Mouse (Mus musculus): Measurements from ENCODE around the gene Rpl14. TPM values are rescaled to one million over a fixed set of nuclear protein-coding genes. Genes with fewer than 3 reads are reported as not detected.

Gene Rpl14
- total and polyA plus RNA-seq, 3 experiments: 1,081 to 2,026 (median 1,346) TPM

DNA sequence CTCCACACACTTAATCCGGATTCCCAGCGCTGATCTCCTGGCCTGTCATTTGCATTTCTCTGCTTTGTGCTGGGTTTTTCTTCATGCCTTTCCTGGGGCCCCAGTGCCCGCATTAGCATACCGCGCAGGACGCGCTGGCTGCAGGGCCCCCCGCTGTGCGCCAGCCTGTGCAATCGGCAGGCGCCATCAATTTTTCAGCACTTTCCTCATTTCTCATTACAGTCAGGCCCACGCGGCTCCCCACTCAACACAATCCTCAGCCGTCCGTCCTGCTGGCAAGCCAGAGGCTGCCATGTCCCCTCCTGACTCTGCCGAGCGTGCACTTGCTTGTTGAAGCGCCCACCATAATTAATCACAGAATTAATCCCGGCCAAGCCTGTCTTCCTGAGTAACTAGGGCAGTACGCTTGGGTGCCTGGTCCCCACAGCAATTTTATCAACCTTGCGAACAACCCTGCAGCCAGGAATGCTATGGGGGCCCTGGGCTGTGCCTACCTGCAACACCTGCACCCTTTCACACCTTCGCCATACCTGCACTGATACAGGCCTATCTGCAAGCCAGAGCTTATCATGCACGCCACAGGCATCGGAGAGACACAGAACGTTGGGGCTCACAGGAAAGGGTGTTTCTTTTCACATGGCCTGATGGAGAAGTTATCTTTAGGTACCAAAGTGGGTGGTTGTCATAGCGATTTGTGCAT is 48.6 kb downstream of the Rpl14 start:
- Histone ChIP-seq H3K4me1 (ENCODE audit: control insufficient read depth in 1 of 2, insufficient read depth in 2 of 2) (no peaks in the 10 kb centered on the region), H3K79me2 (replicated peaks; ENCODE audit: control insufficient read depth, extremely low read depth, insufficient read depth, poor library complexity, severe bottlenecking) (no peaks in the 10 kb centered on the region), H3K4me2 (ENCODE audit: insufficient read depth, low read depth, poor library complexity, severe bottlenecking) (no peak overlapping the region), H3K4me3 (replicated peaks in 1 of 3; ENCODE audit: low read depth in 2 of 3, low read length in 2 of 3, poor library complexity in 1 of 3) (no peak overlapping the region), H3K27ac (ENCODE audit: insufficient read depth, low read depth) (no peak overlapping the region), H3K27me3 (replicated peaks) (peaks cover 2% of the 10 kb centered on the region), H3K9ac (ENCODE audit: insufficient read depth, low read depth) (no peak overlapping the region), H3K9me3 (replicated peaks; ENCODE audit: low read length) (peaks cover 27% of the 10 kb centered on the region), H3K36me3 (replicated peaks in 1 of 2; ENCODE audit: control insufficient read depth in 1 of 2, insufficient read depth in 1 of 2, low read length in 1 of 2) (no peaks in the 10 kb centered on the region)
- DNase-seq (ENCODE audit: extremely low read depth): no peak
- no peak for TF ChIP-seq CHD2 (IDR thresholded peaks at IDR 0.05; ENCODE audit: low read length)
- no peak for TF ChIP-seq RAD21 (IDR thresholded peaks at IDR 0.05; ENCODE audit: low read depth, low read length)
- no peak for TF ChIP-seq MAZ (IDR thresholded peaks at IDR 0.05; ENCODE audit: low read depth, low read length)
- no peak for TF ChIP-seq JUND (conservative IDR thresholded peaks at IDR 0.05; ENCODE audit: low read depth, low read length)
- TF ChIP-seq JUN (IDR thresholded peaks at IDR 0.05; ENCODE audit: insufficient read depth, low read depth, low read length): no peak
- TF ChIP-seq TCF12 (IDR thresholded peaks at IDR 0.05; ENCODE audit: low read depth, low read length): no peak
- TF ChIP-seq CTCF (conservative IDR thresholded peaks at IDR 0.05 in 1 of 2, IDR thresholded peaks at IDR 0.05 in 1 of 2; ENCODE audit: low read depth in 2 of 2, low read length in 2 of 2): no peak
- no peak for TF ChIP-seq MYC (IDR thresholded peaks at IDR 0.05; ENCODE audit: low read depth, low read length)
- dilution Hi-C loops (cut with MboI; ENCODE audit: extremely low pct_ligation_motif_present, extremely low pct_unique_long_range_greater_than_20kb, low sequenced_read_pairs) (no loop called here), in situ Hi-C loops (cut with MboI; ENCODE audit: low pct_ligation_motif_present, low pct_unique_long_range_greater_than_20kb, low sequenced_read_pairs) (no loop called here)

DNA sequence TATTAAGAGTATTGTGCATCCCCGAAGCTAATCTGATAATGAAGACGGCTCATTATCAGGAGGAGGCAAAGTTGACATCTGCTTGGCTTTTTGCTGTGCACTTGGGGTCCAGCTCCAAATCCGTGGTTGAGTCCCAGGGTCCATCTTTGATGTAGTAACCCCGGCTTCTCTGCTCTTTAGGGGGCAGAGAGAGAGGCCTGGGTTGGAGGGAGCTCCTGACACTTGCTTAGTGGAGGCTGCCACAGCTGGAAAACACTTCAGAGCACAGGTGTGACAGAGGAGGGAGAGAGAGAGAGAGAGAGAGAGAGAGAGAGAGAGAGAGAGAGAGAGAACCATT is 49.1 kb downstream of the Rpl14 start:
- no peak overlapping the region for H3K9ac ChIP-seq (ENCODE audit: insufficient read depth, low read depth)
- peaks cover 32% of the 10 kb centered on the region for H3K9me3 ChIP-seq (replicated peaks; ENCODE audit: low read length)

More for the DNA sequence above, 49.1 kb downstream of the Rpl14 start:
- H3K4me2 ChIP-seq (ENCODE audit: insufficient read depth, low read depth, poor library complexity, severe bottlenecking): no peak overlapping the region
- DNase-seq (ENCODE audit: extremely low read depth): no peak
- in situ Hi-C loops (cut with MboI; ENCODE audit: low pct_ligation_motif_present, low pct_unique_long_range_greater_than_20kb, low sequenced_read_pairs) (no loop called here), dilution Hi-C loops (cut with MboI; ENCODE audit: extremely low pct_ligation_motif_present, extremely low pct_unique_long_range_greater_than_20kb, low sequenced_read_pairs) (no loop called here)
- H3K4me3 ChIP-seq (replicated peaks in 1 of 3; ENCODE audit: low read depth in 2 of 3, low read length in 2 of 3, poor library complexity in 1 of 3): no peak overlapping the region
- peaks cover 2% of the 10 kb centered on the region for H3K27me3 ChIP-seq (replicated peaks)
- H3K36me3 ChIP-seq (replicated peaks in 1 of 2; ENCODE audit: control insufficient read depth in 1 of 2, insufficient read depth in 1 of 2, low read length in 1 of 2): no peaks in the 10 kb centered on the region
- H3K79me2 ChIP-seq (replicated peaks; ENCODE audit: control insufficient read depth, extremely low read depth, insufficient read depth, poor library complexity, severe bottlenecking): no peaks in the 10 kb centered on the region
- no peaks in the 10 kb centered on the region for H3K4me1 ChIP-seq (ENCODE audit: control insufficient read depth in 1 of 2, insufficient read depth in 2 of 2)
- H3K27ac ChIP-seq (ENCODE audit: insufficient read depth, low read depth): no peak overlapping the region
- TF ChIP-seq POLR2AphosphoS2 (IDR thresholded peaks at IDR 0.05; ENCODE audit: low read depth, low read length) (no peak), PAX5 (IDR thresholded peaks at IDR 0.05; ENCODE audit: low read length) (no peak), GABPA (IDR thresholded peaks at IDR 0.05; ENCODE audit: insufficient replicate concordance, low read depth, low read length) (no peak), SIN3A (IDR thresholded peaks at IDR 0.05; ENCODE audit: low read length) (no peak), USF2 (conservative IDR thresholded peaks at IDR 0.05; ENCODE audit: low read depth, low read length) (no peak), NRF1 (IDR thresholded peaks at IDR 0.05; ENCODE audit: low read depth, low read length) (no peak), IRF4 (IDR thresholded peaks at IDR 0.05; ENCODE audit: low read depth, low read length) (no peak), CTCF (conservative IDR thresholded peaks at IDR 0.05 in 1 of 2, IDR thresholded peaks at IDR 0.05 in 1 of 2; ENCODE audit: low read depth in 2 of 2, low read length in 2 of 2) (no peak), ZC3H11A (IDR thresholded peaks at IDR 0.05; ENCODE audit: low read depth, low read length) (no peak), JUND (conservative IDR thresholded peaks at IDR 0.05; ENCODE audit: low read depth, low read length) (no peak), ETS1 (conservative IDR thresholded peaks at IDR 0.05; ENCODE audit: low read depth, low read length) (no peak), ZKSCAN1 (IDR thresholded peaks at IDR 0.05; ENCODE audit: borderline replicate concordance, low read depth, low read length) (no peak), MXI1 (IDR thresholded peaks at IDR 0.05; ENCODE audit: low read depth, low read length) (no peak), MAFK (IDR thresholded peaks at IDR 0.05; ENCODE audit: insufficient replicate concordance, low read length) (no peak), CHD2 (IDR thresholded peaks at IDR 0.05; ENCODE audit: low read length) (no peak), ELF1 (IDR thresholded peaks at IDR 0.05; ENCODE audit: low read depth, low read length) (no peak), TCF12 (IDR thresholded peaks at IDR 0.05; ENCODE audit: low read depth, low read length) (no peak), HCFC1 (IDR thresholded peaks at IDR 0.05; ENCODE audit: low read depth, low read length) (no peak)
